Mouse (Mus musculus) Muller cell, postnatal 12 days (primary cell): ENCODE data around the gene Gm9733.
A peak's percentile ranks its signal among the peaks of the same experiment; 100 is the strongest.
"Not testable (repeated sequence)": the region's sequence is repeated elsewhere in the genome, so short reads cannot be mapped to it uniquely, and the experiment has no call there.

Experiments used
- DNase-seq: peaks from one replicate; pipeline ENCODE4 v3.0.0-alpha.2; 2015; ENCODE audit errors: inconsistent ontology term

Gene Gm9733

GRCm38 (mm10) chr3:15332063-15332462 is at the start of gene Gm9733:
TSS of gene Gm9733 (minus strand) at chr3:15332302.
- DNase-seq, result no peak

GRCm38 (mm10) chr3:15355690-15356089 is 23.6 kb upstream of the Gm9733 start:
- DNase-seq, result not testable (repeated sequence)

GRCm38 (mm10) chr3:15350318-15350717 is 18.2 kb upstream of the Gm9733 start:
- not testable (repeated sequence) for DNase-seq

GRCm38 (mm10) chr3:15345606-15346005 is 13.5 kb upstream of the Gm9733 start:
- DNase-seq, result not testable (repeated sequence)

GRCm38 (mm10) chr3:15340287-15340686 is 8.2 kb upstream of the Gm9733 start:
- no peak for DNase-seq

GRCm38 (mm10) chr3:15334182-15334581 is 2.1 kb upstream of the Gm9733 start:
- no peak for DNase-seq

- DNase-seq, result no peak
These were observed 557 bp downstream of the Gm9733 start for GRCm38 (mm10) chr3:15331545-15331944.

GRCm38 (mm10) chr3:15329549-15329948 is 2.6 kb downstream of the Gm9733 start:
- no peak for DNase-seq

GRCm38 (mm10) chr3:15284424-15285328 is 47.4 kb downstream of the Gm9733 start:
- no peak for DNase-seq

- no peak for DNase-seq
These were observed 56.1 kb downstream of the Gm9733 start for GRCm38 (mm10) chr3:15275899-15276526.

- DNase-seq, result peak; percentile 41
These were observed 67.7 kb downstream of the Gm9733 start for GRCm38 (mm10) chr3:15264450-15264849.

- no peak for DNase-seq
These were observed 76.4 kb downstream of the Gm9733 start for GRCm38 (mm10) chr3:15255726-15256125.
